Mouse (Mus musculus) G1E (cell line): ENCODE measurements around the gene Tmem203. TPM values are rescaled to one million over a fixed set of nuclear protein-coding genes. Genes with fewer than 3 reads are reported as not detected.

ENCODE experiments used
- ATAC-seq: 2 replicates; pipeline ENCODE4 v1.8.0; 2016; ENCODE audit warnings: mild to moderate bottlenecking; ENCODE audit not compliant: insufficient number of reproducible peaks, poor library complexity, low FRiP score, severe bottlenecking; ENCODE audit errors: extremely low read depth
- DNase-seq: peaks from one replicate; pipeline ENCODE4 v3.0.0; 2012; ENCODE audit warnings: low spot score
- H3K27me3 ChIP-seq: 2 replicates; pipeline ENCODE4 v1.6.1; 2012; ENCODE audit warnings: mild to moderate bottlenecking, low read length, inconsistent platforms; ENCODE audit not compliant: insufficient read depth
- H3K36me3 ChIP-seq: replicated peaks from 2 replicates; pipeline ENCODE3; 2012; ENCODE audit warnings: mild to moderate bottlenecking, inconsistent platforms
- H3K4me1 ChIP-seq: 2 replicates; pipeline ENCODE4 v1.6.1; 2012; ENCODE audit warnings: low read depth, low read length, inconsistent platforms, mixed read lengths; ENCODE audit not compliant: insufficient read depth
- H3K4me3 ChIP-seq: 2 replicates; pipeline ENCODE4 v1.5.1; 2012; ENCODE audit warnings: low read depth, mild to moderate bottlenecking, inconsistent platforms, low read length, moderate library complexity, mixed read lengths
- H3K9me3 ChIP-seq: replicated peaks from 2 replicates; pipeline ENCODE4 v1.6.1; 2012; ENCODE audit warnings: inconsistent platforms
- CTCF ChIP-seq: IDR thresholded peaks from 2 replicates; pipeline ENCODE4 v1.5.1; 2012; ENCODE audit warnings: low read depth, low read length, inconsistent platforms, mixed read lengths
- GATA1 ChIP-seq: IDR thresholded peaks from 2 replicates; pipeline ENCODE4 v1.6.1; 2012; ENCODE audit warnings: borderline replicate concordance, low read length, inconsistent platforms, mixed read lengths
- GATA2 ChIP-seq: IDR thresholded peaks from 2 replicates; pipeline ENCODE4 v1.6.1; 2012; ENCODE audit warnings: low read depth, low read length, inconsistent platforms, borderline replicate concordance
- POLR2AphosphoS5 ChIP-seq: IDR thresholded peaks from 2 replicates; pipeline ENCODE4 v1.6.1; 2012; ENCODE audit warnings: low read depth, low read length, inconsistent platforms; ENCODE audit not compliant: insufficient replicate concordance
- TAL1 ChIP-seq: conservative IDR thresholded peaks from 2 replicates; pipeline ENCODE4 v1.6.1; 2012; ENCODE audit warnings: low read depth, low read length, inconsistent platforms, mixed read lengths
- polyA plus RNA-seq: library from polyadenylated mRNA; stranded (reverse); fragments of >175 nt; gene quantifications from 2 replicates; pipeline ENCODE4 v1.2.3, GENCODE M21; 2012
- total RNA-seq, 2 experiments: library from RNA; stranded (forward) in 1 of 2; stranded (reverse) in 1 of 2; fragments of 200-1000 nt in 1 of 2; fragments of >200 nt in 1 of 2; fragmentation: Nextera tagmentation in 1 of 2; gene quantifications; 2 replicates each; pipeline ENCODE4 v1.2.3; 2014 to 2017

The Tmem203 gene
- total RNA-seq (2014; fragmentation: Nextera tagmentation) (13.7 and 14.6 TPM in 2 replicates), total RNA-seq (2017) (15.5 and 17.1 TPM in 2 replicates), polyA plus RNA-seq (7.8 and 10.0 TPM in 2 replicates)

DNA sequence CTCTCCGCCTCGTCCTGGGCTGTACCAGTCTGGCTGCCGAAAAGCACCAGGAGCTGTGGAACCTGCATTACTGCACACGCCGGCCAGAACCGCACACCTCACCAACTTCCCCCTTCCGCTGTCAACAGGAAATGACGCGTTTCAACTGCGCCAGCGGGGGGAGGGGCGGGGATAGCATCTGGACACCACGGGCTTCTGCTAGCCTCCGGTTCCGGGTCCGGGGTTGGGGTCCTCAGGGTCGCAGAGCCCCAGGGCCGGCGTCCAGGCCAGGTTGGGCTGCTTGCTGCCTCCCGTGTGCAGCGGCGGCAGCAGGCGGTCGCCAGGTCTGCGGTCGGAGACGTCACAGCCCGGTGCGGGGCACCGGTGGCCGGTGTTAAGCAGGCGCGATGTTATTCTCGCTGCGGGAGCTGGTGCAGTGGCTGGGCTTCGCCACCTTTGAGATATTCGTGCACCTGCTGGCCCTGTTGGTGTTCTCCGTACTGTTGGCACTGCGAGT, at the start of gene Tmem203:
TSS of gene Tmem203 (plus strand) at position 156 of the 496 bp plus-strand sequence.
- Histone ChIP-seq H3K36me3 (peaks cover 50% of the 10 kb centered on the region), H3K4me3 (peak within 1 kb of the TSS; percentile 98), H3K9me3 (no peaks in the 10 kb centered on the region), H3K4me1 (peaks cover 48% of the 10 kb centered on the region), H3K27me3 (no peaks in the 10 kb centered on the region)
- DNase-seq, result peak; percentile 82
- TF ChIP-seq GATA2 (no peak), POLR2AphosphoS5 (no peak), CTCF (no peak), GATA1 (no peak), TAL1 (no peak)
- ATAC-seq, result peak; percentile 63

DNA sequence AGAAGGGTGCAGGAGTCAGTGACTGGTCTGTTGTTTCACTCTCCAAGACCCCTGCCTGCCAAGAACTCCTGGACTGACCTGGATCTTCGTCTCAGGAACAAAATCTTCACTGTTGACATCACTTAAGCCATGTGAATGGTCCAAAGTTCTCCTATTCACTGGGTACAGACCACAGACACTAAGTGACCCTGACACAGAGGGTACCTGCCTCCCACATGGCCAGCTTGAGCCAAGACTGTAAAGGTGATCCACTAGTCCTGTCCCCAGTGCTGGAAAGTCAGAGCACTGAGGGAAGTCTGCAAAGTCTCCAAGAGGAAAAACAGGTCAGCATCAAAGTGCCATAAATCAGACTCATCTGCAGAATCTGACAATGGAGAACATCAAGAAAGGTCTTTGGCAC, 47.6 kb upstream of the Tmem203 start:
- DNase-seq (no peak), ATAC-seq (no peak)
- peaks cover 78% of the 10 kb centered on the region for H3K36me3 ChIP-seq
- H3K9me3 ChIP-seq, result no peaks in the 10 kb centered on the region
- H3K4me1 ChIP-seq, result peaks cover 53% of the 10 kb centered on the region
- H3K27me3 ChIP-seq, result no peaks in the 10 kb centered on the region
- no peak for TF ChIP-seq TAL1
- no peak for TF ChIP-seq GATA2
- no peak for TF ChIP-seq CTCF
- no peak for TF ChIP-seq POLR2AphosphoS5
- TF ChIP-seq GATA1, result no peak
- no peak overlapping the region for H3K4me3 ChIP-seq

DNA sequence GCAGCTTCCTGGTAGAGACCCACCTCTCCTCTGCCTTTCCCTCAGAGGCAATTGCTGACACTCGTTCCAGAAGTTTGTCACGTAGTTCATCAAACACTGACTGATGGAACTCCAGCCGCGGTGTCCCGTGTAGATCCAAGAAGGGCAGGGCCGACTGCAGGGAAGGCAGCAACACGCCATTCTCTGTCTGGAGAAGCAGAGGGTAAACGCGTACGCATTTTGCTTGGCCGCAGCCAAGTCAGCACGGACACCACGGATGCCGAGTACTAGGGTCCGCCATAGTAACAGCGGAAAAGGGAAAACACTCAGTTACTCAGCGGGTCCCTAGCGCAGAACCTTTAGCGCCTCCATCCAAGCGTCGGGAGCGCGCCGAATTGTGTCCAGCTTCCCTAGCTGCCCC, 44.6 kb upstream of the Tmem203 start:
- Histone ChIP-seq H3K4me3 (peak overlapping the region; percentile 90), H3K27me3 (peaks cover 9% of the 10 kb centered on the region), H3K9me3 (no peaks in the 10 kb centered on the region), H3K36me3 (peaks cover 47% of the 10 kb centered on the region), H3K4me1 (peaks cover 63% of the 10 kb centered on the region)
- DNase-seq (no peak), ATAC-seq (no peak)
- no peak for TF ChIP-seq GATA1
- no peak for TF ChIP-seq POLR2AphosphoS5
- TF ChIP-seq GATA2, result no peak
- no peak for TF ChIP-seq TAL1
- TF ChIP-seq CTCF, result no peak

DNA sequence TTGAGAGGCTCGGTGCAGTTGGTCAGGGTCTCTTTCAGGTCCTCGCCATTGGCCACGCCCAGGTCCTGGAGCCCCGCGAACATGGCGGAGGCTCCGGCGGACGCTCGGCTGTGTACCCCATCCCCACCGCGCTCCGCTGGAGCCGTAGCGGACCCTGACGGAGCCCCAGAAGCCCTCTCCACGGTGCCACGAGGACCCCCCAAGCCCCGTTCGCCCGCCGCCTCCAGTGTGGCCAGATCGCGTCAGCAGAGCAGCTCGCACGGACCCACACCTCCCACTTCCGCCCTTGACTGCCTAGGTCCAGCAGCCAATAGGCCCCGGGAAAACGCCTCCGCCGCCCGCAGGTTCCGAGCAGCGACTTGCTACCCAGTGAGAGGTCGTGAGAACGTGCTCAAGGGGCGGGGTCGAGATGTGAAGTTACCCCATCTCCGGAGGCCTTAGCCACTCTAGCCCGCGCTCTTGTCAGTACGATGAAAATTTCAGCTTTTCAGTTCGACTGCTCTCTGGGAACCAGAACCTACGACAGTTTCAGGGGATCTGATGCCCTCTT, 44.0 kb upstream of the Tmem203 start, which contains the start of gene Nelfb:
TSS of gene Nelfb (minus strand) at position 369 of the 550 bp plus-strand sequence.
- Histone ChIP-seq H3K4me3 (peak within 1 kb of the TSS; percentile 90), H3K27me3 (peaks cover 14% of the 10 kb centered on the region), H3K4me1 (peaks cover 58% of the 10 kb centered on the region), H3K9me3 (no peaks in the 10 kb centered on the region), H3K36me3 (peaks cover 42% of the 10 kb centered on the region)
- no peak for TF ChIP-seq CTCF
- TF ChIP-seq GATA1, result no peak
- no peak for TF ChIP-seq TAL1
- TF ChIP-seq GATA2, result no peak
- TF ChIP-seq POLR2AphosphoS5, result no peak
- peak; percentile 91 for DNase-seq
- ATAC-seq, result peak; percentile 83

DNA sequence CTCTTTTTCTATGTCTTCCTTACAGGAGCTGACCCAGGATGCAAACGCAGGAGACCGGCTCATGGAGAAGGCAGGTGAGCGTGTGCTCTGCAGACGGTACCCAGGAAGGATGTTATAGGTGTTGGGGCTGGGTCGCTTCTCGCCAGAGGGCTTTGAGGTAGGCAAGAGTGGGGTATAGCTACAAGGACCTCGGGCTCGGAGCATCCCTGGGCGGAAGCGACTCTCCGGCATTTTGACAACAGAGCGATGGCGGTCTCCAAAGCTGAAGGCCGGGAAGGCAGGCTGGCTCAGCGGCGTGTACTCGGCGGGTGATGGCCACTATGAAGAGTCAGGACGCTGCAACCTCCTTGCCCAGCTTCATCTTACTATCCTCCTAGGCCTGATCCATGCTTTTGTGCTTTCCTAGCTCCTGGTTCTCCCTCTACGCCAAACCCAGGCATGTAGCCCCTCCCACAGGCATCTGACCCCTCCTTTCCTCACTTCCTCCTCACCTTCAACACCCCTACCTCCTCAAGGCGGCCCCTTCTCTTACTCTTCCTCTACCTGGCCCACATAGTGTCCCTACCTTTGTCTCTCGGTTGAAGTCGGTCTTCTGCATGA, 41.9 kb upstream of the Tmem203 start:
- peaks cover 42% of the 10 kb centered on the region for H3K4me1 ChIP-seq
- TF ChIP-seq CTCF (no peak), GATA1 (no peak), GATA2 (no peak), POLR2AphosphoS5 (no peak), TAL1 (no peak)
- H3K9me3 ChIP-seq, result no peaks in the 10 kb centered on the region
- no peak overlapping the region for H3K4me3 ChIP-seq
- peaks cover 20% of the 10 kb centered on the region for H3K36me3 ChIP-seq
- no peak for DNase-seq
- H3K27me3 ChIP-seq, result peaks cover 17% of the 10 kb centered on the region
- no peak for ATAC-seq

DNA sequence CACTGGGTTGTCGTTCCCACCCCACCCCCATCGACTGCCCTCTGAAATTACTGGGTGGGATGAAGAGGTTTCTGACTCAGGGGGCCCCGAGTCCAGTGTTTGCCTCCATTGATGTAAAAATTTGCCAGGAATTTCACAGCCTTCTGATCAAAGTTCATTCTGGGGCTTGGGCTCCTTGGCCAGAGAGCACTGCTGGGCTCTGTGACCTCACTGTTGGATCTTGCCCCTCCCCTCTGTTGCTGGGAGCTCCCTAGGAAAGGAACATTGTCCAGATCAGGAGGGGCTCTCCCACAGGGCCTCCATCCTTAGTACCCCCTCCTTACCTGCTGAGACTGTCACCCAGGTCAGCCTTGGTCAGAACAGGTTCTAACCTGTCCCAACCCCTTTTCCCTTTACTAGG, 40.8 kb upstream of the Tmem203 start, which contains the start of gene Stpg3:
TSS of gene Stpg3 (minus strand) at position 194 of the 400 bp plus-strand sequence.
- DNase-seq, result no peak
- peaks cover 11% of the 10 kb centered on the region for H3K36me3 ChIP-seq
- no peaks in the 10 kb centered on the region for H3K9me3 ChIP-seq
- TF ChIP-seq GATA1 (no peak), GATA2 (no peak), POLR2AphosphoS5 (no peak), CTCF (no peak), TAL1 (no peak)
- H3K4me3 ChIP-seq, result no peak within 1 kb of the TSS
- no peak for ATAC-seq
- peaks cover 19% of the 10 kb centered on the region for H3K27me3 ChIP-seq
- H3K4me1 ChIP-seq, result peaks cover 38% of the 10 kb centered on the region
